Mouse (Mus musculus): ENCODE results near the gene Frmpd1.

- TF ChIP-seq POLR2A (IDR thresholded peaks at IDR 0.05; ENCODE audit: control insufficient read depth in 1 of 2, insufficient read depth in 1 of 2, low read depth in 1 of 2, low read length in 2 of 2, poor library complexity in 1 of 2) = no peak
- TF ChIP-seq MXI1 (IDR thresholded peaks at IDR 0.05; ENCODE audit: low read depth, low read length) = no peak
- no peak for TF ChIP-seq UBTF (IDR thresholded peaks at IDR 0.05; ENCODE audit: borderline replicate concordance, insufficient read depth, low read depth, low read length)
- no peak for TF ChIP-seq BHLHE40 (IDR thresholded peaks at IDR 0.05; ENCODE audit: borderline replicate concordance, low read depth, low read length)
- TF ChIP-seq POLR2AphosphoS2 (IDR thresholded peaks at IDR 0.05; ENCODE audit: low read length) = no peak
- no peak for TF ChIP-seq GATA1 (IDR thresholded peaks at IDR 0.05; ENCODE audit: low read depth, low read length)
- no peak for TF ChIP-seq EP300 (IDR thresholded peaks at IDR 0.05; ENCODE audit: low read depth in 1 of 2, low read length in 2 of 2)
- TF ChIP-seq CTCF (IDR thresholded peaks at IDR 0.05 in 2 of 3, conservative IDR thresholded peaks at IDR 0.05 in 1 of 3; ENCODE audit: control insufficient read depth in 1 of 3, insufficient read depth in 1 of 3, low read depth in 2 of 3, low read length in 3 of 3, poor library complexity in 1 of 3, severe bottlenecking in 1 of 3) = no peak
- TF ChIP-seq TCF12 (IDR thresholded peaks at IDR 0.05; ENCODE audit: low read depth, low read length) = no peak
- TF ChIP-seq MAFK (IDR thresholded peaks at IDR 0.05; ENCODE audit: borderline replicate concordance, low read depth, low read length) = no peak
Observed at GRCm38 (mm10) chr4:45238260-45238659, 53.6 kb downstream of the Frmpd1 start.

Measured in MEL (cell line).